ENCODE assay signal across 8 mouse cellular contexts in genomic region chr2:31106621-31107320, GRCm38 (mm10). TPM values are rescaled to one million over a fixed set of nuclear protein-coding genes. Genes with fewer than 3 reads are reported as not detected.
A peak's percentile ranks its signal among the peaks of the same experiment; 100 is the strongest.
DNase-seq lines count a peak whose midpoint lies in the region; ATAC-seq lines count a peak whose summit lies in the region.

No protein-coding gene starts in this region.

- no peak for ATAC-seq in liver, embryonic 11.5 days (replicated peaks; ENCODE audit: low FRiP score)
- ATAC-seq in heart, embryonic 13.5 days (ENCODE audit: extremely low read depth, insufficient number of reproducible peaks, low FRiP score, low TSS enrichment): peak; percentile 54; the same call in 1 of the 2 replicates
- no peak for ATAC-seq in kidney, embryonic 15.5 days (replicated peaks; ENCODE audit: low FRiP score)
- ATAC-seq in neural tube, embryonic 12.5 days (ENCODE audit: low FRiP score, low read depth): no peak

- no peaks in the 10 kb centered on the region for H3K36me3 ChIP-seq in liver, embryonic 11.5 days (ENCODE audit: control insufficient read depth, insufficient read depth, low read length)
- 0 out of 2 replicates have a peak, but pooled peaks cover 8% of the 10 kb centered on the region for H3K36me3 ChIP-seq in heart, embryonic 13.5 days
- no peaks in the 10 kb centered on the region for H3K36me3 ChIP-seq in kidney, embryonic 15.5 days
- no peaks in the 10 kb centered on the region for H3K36me3 ChIP-seq in neural tube, embryonic 12.5 days

- H3K27ac ChIP-seq in liver, embryonic 11.5 days (ENCODE audit: low read depth, low read length): no peak overlapping the region
- H3K27ac ChIP-seq in heart, embryonic 13.5 days (replicated peaks): peak overlapping the region; percentile 88
- H3K27ac ChIP-seq in kidney, embryonic 15.5 days: peak overlapping the region; percentile 67
- H3K27ac ChIP-seq in neural tube, embryonic 12.5 days: 0 out of 2 replicates have a peak overlapping the region, but pooled peaks have one; percentile 57

- no peak overlapping the region for H3K9ac ChIP-seq in liver, embryonic 11.5 days (ENCODE audit: low read depth, low read length)
- peak overlapping the region; percentile 60 for H3K9ac ChIP-seq in heart, embryonic 13.5 days
- H3K9ac ChIP-seq in kidney, embryonic 15.5 days: no peak overlapping the region
- no peak overlapping the region for H3K9ac ChIP-seq in neural tube, embryonic 12.5 days

- H3K9me3 ChIP-seq in liver, embryonic 11.5 days (ENCODE audit: control insufficient read depth, low read length): no peaks in the 10 kb centered on the region
- no peaks in the 10 kb centered on the region for H3K9me3 ChIP-seq in heart, embryonic 13.5 days
- no peaks in the 10 kb centered on the region for H3K9me3 ChIP-seq in kidney, embryonic 15.5 days (replicated peaks)
- no peaks in the 10 kb centered on the region for H3K9me3 ChIP-seq in neural tube, embryonic 12.5 days

- H3K4me1 ChIP-seq in liver, embryonic 11.5 days (replicated peaks; ENCODE audit: control insufficient read depth, insufficient read depth, low read length): peaks cover 41% of the 10 kb centered on the region
- peaks cover 55% of the 10 kb centered on the region for H3K4me1 ChIP-seq in heart, embryonic 13.5 days
- peaks cover 38% of the 10 kb centered on the region for H3K4me1 ChIP-seq in kidney, embryonic 15.5 days
- H3K4me1 ChIP-seq in neural tube, embryonic 12.5 days: peaks cover 12% of the 10 kb centered on the region

- 44% methylated on average over 11 of the region's 11 CpGs for WGBS in liver, embryonic 11.5 days
- WGBS in heart, embryonic 13.5 days: 9% methylated on average over 11 of the region's 11 CpGs
- 32% methylated on average over 11 of the region's 11 CpGs for WGBS in kidney, embryonic 15.5 days
- 58% methylated on average over 11 of the region's 11 CpGs for WGBS in neural tube, embryonic 12.5 days

- no peaks in the 10 kb centered on the region for H3K27me3 ChIP-seq in liver, embryonic 11.5 days (replicated peaks; ENCODE audit: control insufficient read depth, insufficient read depth, low read length)
- H3K27me3 ChIP-seq in heart, embryonic 13.5 days (replicated peaks): no peaks in the 10 kb centered on the region
- H3K27me3 ChIP-seq in kidney, embryonic 15.5 days: no peaks in the 10 kb centered on the region
- no peaks in the 10 kb centered on the region for H3K27me3 ChIP-seq in neural tube, embryonic 12.5 days (replicated peaks)

- DNase-seq in liver: peak; percentile 35
- DNase-seq in liver, embryonic 11.5 days (ENCODE audit: low spot score): no peak
- peak; percentile 91 for DNase-seq in cerebellum, adult 8-10 months
- DNase-seq in frontal cortex, postnatal 36 days (ENCODE audit: low spot score in 2 of 2): no peak
- no peak for DNase-seq in ovary, postnatal 14 days (ENCODE audit: low spot score)

- no peak overlapping the region for H3K4me2 ChIP-seq in liver, embryonic 11.5 days
- peak overlapping the region; percentile 50 for H3K4me2 ChIP-seq in heart, embryonic 13.5 days
- peak overlapping the region; percentile 21 for H3K4me2 ChIP-seq in kidney, embryonic 15.5 days
- H3K4me2 ChIP-seq in neural tube, embryonic 12.5 days (replicated peaks): 0 out of 2 replicates have a peak overlapping the region, but pooled peaks have one; percentile 9

- no peak overlapping the region for H3K4me3 ChIP-seq in liver, embryonic 11.5 days (ENCODE audit: low read depth, low read length)
- H3K4me3 ChIP-seq in heart, embryonic 13.5 days: peak overlapping the region; percentile 14
- H3K4me3 ChIP-seq in kidney, embryonic 15.5 days (replicated peaks): no peak overlapping the region
- H3K4me3 ChIP-seq in neural tube, embryonic 12.5 days: no peak overlapping the region

RNA-seq across cellular contexts. Expression of gene Fnbp1, which starts 35.0 kb away (rescaled TPM):
- polyA plus RNA-seq in liver, embryonic 11.5 days (2014; fragmentation: Nextera tagmentation; extraction: Ambion mirVana): 19.3 and 20.6 TPM in 2 replicates
- 17.6 and 18.7 TPM in 2 replicates for polyA plus RNA-seq in heart, embryonic 13.5 days (2015; fragmentation: Nextera tagmentation; extraction: Ambion mirVana)
- 19.1 and 22.4 TPM in 2 replicates for polyA plus RNA-seq in kidney, embryonic 15.5 days (2015; fragmentation: Nextera tagmentation; extraction: Ambion mirVana)
- polyA plus RNA-seq in neural tube, embryonic 12.5 days (2016; fragmentation: Nextera tagmentation; extraction: Ambion mirVana): 17.7 and 20.3 TPM in 2 replicates

RNA-seq across cellular contexts. Expression of gene Gpr107, which starts 45.3 kb away (rescaled TPM):
- 17.3 and 21.5 TPM in 2 replicates for polyA plus RNA-seq in liver, embryonic 11.5 days (2014; fragmentation: Nextera tagmentation; extraction: Ambion mirVana)
- polyA plus RNA-seq in heart, embryonic 13.5 days (2015; fragmentation: Nextera tagmentation; extraction: Ambion mirVana): 29.7 and 34.8 TPM in 2 replicates
- polyA plus RNA-seq in kidney, embryonic 15.5 days (2015; fragmentation: Nextera tagmentation; extraction: Ambion mirVana): 37.0 and 37.9 TPM in 2 replicates
- polyA plus RNA-seq in neural tube, embryonic 12.5 days (2016; fragmentation: Nextera tagmentation; extraction: Ambion mirVana): 38.4 and 38.8 TPM in 2 replicates

Comparison
In these comparisons a context has a peak if more than half of its experiments do, and no peak if none do; other contexts are left out.
1. DNase-seq: peak in liver (single experiment) and cerebellum, adult 8-10 months (single experiment); none in liver, embryonic 11.5 days (single experiment), frontal cortex, postnatal 36 days (0 of 2) and ovary, postnatal 14 days (single experiment).